Mouse (Mus musculus): ENCODE results near the gene Ambp.

The Ambp gene

DNA sequence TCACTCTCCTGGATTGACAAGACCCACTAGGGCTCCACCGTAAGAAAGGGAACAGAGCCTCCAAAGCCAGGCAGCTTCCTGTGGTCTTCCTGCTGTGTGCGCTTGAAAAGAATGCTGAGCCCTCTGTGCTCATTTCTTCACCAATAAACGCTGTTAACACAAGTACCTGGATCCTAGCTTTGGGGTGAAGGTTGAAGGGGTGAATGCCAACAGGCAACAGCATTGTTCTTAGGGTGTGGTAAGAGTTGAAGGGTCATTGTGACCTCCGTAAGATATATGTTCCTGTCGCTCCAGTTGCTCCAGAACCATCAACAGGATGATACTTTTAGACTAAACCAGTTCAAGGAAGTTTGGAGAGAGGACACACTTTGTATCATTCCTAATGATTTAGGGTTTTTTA lies at the start of gene Ambp:
Gene Ambp (minus strand): TSS at position 101 of the 400 bp plus-strand sequence.
- DNase-seq: no peak

DNA sequence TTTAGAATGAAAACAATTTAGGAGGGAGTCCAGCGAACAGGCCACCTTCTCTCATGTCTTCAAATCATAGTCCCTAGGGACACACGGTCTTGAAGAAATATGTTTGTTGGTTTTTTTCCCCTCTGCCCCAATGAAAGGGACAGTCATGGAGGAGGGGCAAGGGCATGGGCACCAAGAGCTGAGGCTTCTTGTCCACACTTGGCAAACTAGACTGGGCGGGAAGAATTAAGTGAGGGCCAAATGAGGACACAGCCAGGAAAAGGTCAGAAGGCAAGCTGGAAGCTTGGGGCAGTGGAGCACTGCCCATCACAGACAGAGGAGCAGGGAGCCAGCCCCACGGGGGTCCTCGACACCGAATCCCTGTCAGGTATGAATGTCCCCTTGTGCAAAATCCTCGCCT lies 49.3 kb upstream of the Ambp start:
- no peak for DNase-seq

- no peak for DNase-seq
These were observed 44.8 kb upstream of the Ambp start for GRCm38 (mm10) chr4:63199366-63199765.

DNA sequence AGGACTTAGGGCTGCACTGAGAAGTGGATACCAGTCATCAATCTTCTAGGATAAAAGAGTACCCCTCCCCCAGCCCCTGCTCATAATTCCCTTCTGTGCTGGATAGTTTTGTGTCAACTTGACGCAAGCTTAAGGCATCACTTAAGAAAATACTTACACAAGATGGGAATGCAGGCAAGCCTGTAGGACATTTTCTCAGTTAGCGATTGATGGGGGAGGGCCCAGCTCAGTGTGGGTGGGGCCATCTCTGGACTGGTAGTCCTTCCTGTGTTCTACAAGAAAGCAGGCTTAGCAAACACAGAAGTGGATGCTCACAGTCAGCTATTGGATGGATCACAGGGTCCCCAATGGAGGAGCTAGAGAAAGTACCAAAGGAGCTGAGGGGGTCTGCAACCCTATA lies 39.8 kb upstream of the Ambp start:
- no peak for DNase-seq

GRCm38 (mm10) chr4:63191641-63192040 lies 37.0 kb upstream of the Ambp start:
- DNase-seq: no peak

DNA sequence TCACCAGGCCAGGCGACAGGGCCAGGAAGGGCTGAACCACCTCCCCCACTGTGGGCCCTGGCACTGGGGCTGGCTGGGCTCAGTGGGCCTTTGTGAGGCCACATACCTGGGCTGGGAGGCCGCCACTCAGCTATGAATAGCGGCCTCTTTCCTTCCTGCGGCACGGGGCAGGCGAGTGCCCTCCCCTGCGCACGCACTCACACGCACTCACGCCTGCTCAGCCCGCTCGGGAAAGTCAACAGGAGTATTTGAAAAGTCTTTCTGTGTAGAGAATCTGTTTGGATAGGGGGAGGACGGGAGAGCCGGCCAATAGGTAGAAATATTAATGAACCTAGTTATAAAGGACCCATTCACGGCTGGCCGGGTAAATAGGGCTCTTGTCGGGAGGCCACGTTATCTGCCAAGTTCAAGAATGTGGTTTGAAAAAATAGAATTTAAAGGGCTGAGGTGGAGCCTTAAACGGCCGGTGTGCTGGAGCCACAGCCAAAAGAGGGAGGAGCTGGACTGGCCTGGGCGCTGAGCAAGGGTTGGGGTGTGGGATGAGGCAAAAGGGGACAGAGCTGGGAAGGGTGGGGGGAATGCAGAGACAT lies 31.8 kb upstream of the Ambp start:
- no peak for DNase-seq

- DNase-seq: peak; percentile 66
These were observed 27.0 kb upstream of the Ambp start for GRCm38 (mm10) chr4:63181556-63181955.

DNA sequence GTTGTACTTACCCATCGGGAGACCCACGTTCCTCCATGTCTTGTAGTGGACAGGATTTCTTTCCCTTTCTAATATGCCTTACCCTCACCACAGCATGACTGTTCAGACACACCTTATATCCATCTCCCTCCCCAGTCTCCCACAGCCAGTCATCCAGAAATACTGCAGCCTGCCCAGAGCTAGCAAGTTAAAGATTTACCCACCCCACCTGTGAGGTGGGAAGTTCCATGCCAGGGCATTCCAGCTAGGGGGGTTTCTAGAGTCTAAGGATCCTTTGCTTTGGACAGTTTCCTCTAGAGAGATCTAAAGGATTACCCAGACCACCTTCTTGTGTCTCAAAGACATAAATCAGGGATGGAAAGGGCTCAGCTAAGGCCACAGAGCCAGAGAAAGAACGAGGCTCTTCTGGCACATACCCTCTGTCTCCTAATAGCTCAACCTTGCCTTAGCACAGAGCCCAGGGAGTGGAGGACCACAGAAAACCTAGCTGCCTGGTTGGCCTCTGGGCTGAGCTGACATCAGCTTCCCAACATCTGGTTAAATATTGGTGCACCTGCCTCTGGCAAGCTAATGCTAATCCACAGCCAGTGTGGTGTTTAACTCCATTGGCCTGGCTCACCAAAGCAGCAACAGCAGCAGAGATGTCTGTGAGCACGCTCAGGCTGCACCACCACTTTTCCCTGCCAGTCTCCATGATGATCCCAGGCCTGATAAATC lies 17.5 kb upstream of the Ambp start, which contains the start of gene Kif12:
Gene Kif12 (minus strand): TSS at position 163 of the 717 bp plus-strand sequence.
- no peak for DNase-seq

GRCm38 (mm10) chr4:63171122-63171521 lies 16.5 kb upstream of the Ambp start:
- DNase-seq: no peak

DNA sequence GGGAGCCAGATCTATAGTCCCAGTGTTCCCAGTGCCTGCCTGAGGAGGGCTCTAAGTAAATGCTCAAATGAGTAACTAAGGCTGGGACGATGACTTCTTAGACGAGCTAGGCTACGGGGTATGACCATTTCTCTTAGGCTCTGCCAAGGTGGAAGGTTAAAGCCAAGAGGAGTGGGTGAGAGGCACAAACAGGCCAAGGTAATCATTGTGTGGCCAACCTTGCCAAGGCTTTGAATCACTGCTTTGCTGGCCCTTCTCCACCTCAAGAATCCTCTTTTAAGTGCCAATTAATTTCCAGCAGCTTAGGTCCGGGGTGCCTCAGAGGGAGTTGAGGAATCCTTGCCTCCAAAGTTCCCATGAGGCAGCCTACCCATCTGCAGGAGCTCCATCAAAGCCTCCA lies 15.5 kb upstream of the Ambp start:
- no peak for DNase-seq

DNA sequence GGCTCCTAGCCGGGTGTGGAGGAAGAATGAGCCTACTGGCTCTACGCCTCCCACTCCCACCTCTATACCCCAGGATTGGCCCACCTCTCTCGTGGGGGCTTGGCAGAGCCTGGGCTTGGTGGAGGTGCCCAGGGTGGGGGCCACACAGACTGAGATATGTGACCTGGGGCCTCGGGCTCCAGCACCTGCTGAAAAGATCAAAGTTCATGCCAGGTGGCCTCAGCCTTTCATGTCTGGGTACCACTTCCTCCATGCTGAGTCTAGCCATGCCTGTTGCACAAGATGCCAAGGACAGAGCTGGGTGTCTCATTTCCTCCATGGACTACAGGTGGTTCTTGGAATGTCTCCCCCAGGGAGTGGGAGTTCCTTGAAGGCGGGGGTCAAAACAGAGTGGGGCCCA lies 11.7 kb upstream of the Ambp start:
- peak; percentile 54 for DNase-seq

- no peak for DNase-seq
These were observed 11.0 kb upstream of the Ambp start for GRCm38 (mm10) chr4:63165636-63166035.

DNA sequence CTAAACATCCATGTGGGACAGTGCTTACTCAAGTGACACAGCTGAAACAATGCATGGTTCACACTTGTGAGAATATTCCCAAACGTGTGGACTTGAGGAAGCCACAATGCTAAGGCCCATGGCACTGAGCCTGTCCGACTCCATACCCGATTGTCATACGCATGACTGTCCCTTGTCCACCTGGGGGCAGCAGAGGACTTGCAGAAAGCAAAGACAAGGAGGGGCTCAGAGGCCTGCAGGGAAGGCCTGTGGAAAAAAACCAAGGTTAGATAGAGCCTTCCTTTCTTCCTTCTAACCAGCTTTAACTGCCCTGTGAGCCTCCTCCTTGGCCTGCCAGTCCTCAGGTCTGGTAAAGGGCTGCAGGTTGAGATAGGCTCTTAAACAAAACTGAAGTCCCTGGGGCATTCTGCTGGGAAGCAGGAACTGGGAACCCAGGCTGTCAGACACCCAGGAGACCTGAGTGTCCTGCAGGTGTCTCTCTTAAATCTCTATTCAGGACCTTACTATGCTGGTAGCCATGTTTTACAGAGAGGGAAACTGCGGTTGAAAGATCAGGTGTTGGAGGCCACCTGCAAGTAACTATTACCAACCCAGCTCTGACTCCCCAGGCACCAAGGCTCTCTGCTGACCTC lies 4.5 kb upstream of the Ambp start:
- peak; percentile 95 for DNase-seq

GRCm38 (mm10) chr4:63158192-63158591 lies 3.6 kb upstream of the Ambp start:
- DNase-seq: no peak

DNA sequence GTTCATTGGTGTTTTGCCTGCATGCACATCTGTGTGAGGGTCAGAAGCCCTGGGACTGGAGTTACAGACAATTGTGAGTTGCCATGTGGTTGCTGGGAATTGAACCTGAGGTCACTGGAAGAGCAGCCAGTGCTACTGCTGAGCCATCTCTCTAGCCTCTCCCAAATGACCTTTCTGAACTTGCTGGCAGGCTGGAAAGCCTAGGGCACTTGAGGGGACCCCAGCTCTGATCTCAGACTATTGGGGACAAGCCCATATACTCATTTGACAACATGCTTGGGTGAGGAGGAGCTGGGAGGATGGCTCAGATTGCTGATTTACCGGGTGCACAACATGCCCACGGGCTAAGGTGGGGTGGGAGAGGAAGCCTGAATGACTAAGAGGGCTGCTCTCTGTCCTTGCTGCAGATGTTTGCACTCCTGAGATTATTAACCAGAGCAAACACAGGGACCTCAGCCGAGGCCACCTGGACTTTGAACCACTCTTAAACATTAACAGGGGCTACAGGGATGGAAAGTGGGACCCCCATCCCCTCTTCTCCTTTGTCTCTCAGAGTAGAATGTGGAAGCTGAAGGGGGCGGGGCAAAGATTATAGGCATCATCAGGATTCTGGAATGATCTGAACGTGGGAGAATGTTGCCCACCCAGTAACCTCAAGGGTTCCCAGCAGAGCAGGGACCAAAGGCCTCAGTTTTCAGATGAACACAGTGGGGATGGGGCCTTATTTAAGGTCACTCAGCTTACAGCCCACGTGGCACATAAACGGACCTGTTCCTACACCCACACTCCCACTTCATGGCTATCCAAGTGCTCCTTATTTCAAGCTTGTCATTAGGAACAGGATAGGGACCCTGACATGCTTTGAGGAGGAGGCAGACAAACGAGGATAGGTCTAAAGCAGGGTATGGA lies 2.4 kb upstream of the Ambp start:
- DNase-seq: no peak

- no peak for DNase-seq
These were observed 997 bp upstream of the Ambp start for GRCm38 (mm10) chr4:63155596-63155995.

DNA sequence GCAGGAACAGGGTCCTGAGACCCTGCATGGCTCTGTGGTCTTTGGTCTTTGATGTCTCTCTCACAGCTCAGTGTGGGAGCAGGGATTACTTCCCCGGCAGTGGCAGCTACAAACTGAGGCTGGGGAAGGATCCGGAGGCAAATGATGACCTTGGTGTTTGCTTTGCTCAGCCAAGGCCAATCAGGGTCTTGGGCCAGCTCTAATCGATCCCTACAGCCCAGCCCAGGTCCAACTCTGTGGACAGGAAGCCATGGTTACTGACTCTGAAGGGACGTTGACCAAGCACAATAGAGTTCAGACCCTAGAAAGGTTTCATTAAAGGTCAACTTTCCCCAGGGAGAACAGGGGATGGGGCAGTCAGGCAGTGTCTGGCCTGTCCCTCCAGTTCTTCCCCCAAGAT lies 571 bp downstream of the Ambp start:
- DNase-seq: no peak

- DNase-seq: no peak
These were observed 3.5 kb downstream of the Ambp start for GRCm38 (mm10) chr4:63151127-63151526.

DNA sequence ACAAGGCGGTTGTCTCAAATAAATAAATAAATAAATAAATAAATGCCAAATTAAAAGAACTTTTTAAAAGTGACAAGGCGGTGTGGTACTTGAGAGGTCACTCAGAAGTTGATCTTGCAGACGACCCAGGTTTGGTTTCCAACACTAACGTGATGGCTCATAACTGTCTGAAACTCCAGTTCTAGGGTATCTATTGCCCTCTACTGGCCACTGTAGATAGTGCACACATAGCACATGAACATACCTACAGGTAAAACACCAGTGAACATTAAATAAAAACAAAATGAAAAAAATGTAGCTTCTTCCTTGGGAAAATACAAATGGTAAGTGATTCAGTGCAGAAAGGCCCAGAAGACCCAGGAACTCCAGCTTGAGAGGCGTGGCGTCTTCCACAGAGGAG lies 7.3 kb downstream of the Ambp start:
- peak; percentile 27 for DNase-seq

DNA sequence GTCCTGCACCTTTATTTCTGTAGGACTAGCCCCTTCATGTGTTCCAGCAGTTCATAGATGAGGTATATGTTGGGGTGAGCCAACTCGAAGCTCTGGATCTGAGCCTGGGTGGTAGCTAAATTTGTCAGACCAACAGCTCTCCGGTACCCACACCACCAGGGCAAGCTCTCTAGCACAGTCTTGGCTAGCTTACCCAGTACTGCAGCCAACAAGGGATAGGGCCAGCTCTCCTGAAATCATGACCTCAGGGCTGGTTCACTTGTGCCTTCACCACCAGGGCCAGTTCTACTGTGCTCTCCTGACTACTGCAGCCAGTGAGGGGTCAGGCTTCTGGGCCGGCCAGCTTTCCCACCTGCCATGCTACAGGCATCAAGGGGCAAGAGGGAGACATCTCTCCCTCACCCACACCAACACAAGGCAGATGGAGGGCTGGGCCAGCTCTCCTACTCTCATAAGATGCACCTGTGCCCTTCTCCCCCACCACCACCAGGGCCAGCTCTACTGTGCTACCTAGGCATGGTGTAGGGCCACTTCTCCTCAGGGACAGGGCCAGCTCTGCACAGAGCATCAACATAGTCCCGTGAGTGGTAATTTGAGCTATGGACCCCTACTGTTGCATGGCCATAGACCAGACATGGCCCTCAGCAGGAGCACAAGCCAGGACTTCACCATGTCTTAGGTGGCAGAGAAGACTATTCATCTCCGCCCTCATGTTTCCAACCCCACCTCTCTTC lies 24.5 kb downstream of the Ambp start:
- DNase-seq: peak; percentile 24

DNA sequence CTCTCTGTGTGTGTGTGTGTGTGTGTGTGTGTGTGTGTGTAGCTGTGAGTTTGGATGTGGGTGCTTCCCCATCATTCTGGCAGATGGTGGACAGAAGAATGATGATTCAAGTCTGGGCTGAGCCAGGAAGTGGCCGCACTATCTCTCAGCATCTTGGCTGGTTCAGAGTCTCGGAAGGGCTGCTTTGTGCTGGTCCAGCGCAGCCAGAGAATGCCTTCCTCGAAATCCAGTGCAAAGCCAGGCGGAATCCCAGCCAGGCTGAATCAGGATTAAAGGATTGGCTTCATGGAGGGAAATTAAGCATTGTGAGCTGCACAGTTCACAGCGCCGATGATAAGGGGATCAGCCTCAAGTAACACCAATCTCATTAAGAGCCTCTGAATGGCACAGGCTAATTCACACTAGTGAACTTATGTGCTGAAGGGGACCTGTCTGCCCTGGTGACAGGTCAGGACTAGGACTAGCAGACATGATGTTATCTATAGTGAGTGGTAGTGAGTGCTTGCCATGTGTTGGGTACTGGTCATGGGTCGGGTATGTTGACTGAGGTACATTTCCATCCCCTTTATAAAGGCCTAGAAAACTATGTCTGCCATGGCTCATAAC lies 29.6 kb downstream of the Ambp start:
- DNase-seq: no peak

Data from thymus, postnatal 4 days (tissue).